Mouse (Mus musculus) embryonic facial prominence, embryonic 13.5 days (tissue): ENCODE data around the gene Gata2. TPM values are rescaled to one million over a fixed set of nuclear protein-coding genes. Genes with fewer than 3 reads are reported as not detected.
"Not testable (repeated sequence)": the region's sequence is repeated elsewhere in the genome, so short reads cannot be mapped to it uniquely, and the experiment has no call there.

Experiments used
- ATAC-seq: fragments of 200-750 bp; cut with Nextera tagmentation; 2 replicates; pipeline ENCODE4 v1.8.0; 2017; ENCODE audit warnings: low read depth; ENCODE audit not compliant: insufficient number of reproducible peaks, insufficient read depth, low FRiP score, low TSS enrichment
- H3K27ac ChIP-seq: fragments of 300-500 bp; sonication (generic); 2 replicates; pipeline ENCODE4 v1.5.1; 2015; ENCODE audit warnings: moderate library complexity, mild to moderate bottlenecking, inconsistent platforms
- H3K27me3 ChIP-seq: fragments of 300-500 bp; sonication (generic); 2 replicates; pipeline ENCODE4 v1.6.1; 2015; ENCODE audit warnings: mild to moderate bottlenecking, inconsistent platforms
- H3K36me3 ChIP-seq: fragments of 300-500 bp; sonication (generic); 2 replicates; pipeline ENCODE4 v1.6.1; 2015; ENCODE audit warnings: mild to moderate bottlenecking, inconsistent platforms
- H3K4me1 ChIP-seq: fragments of 300-500 bp; sonication (generic); 2 replicates; pipeline ENCODE4 v1.6.1; 2015; ENCODE audit warnings: inconsistent platforms
- H3K4me2 ChIP-seq: fragments of 300-500 bp; sonication (generic); 2 replicates; pipeline ENCODE4 v1.6.1; 2015; ENCODE audit warnings: moderate library complexity, mild to moderate bottlenecking, inconsistent platforms
- H3K4me3 ChIP-seq: fragments of 300-500 bp; sonication (generic); 2 replicates; pipeline ENCODE4 v1.5.1; 2015; ENCODE audit warnings: mild to moderate bottlenecking, inconsistent platforms
- H3K9ac ChIP-seq: fragments of 300-500 bp; sonication (generic); 2 replicates; pipeline ENCODE4 v1.6.1; 2015; ENCODE audit warnings: mild to moderate bottlenecking, inconsistent platforms
- H3K9me3 ChIP-seq: fragments of 300-500 bp; sonication (generic); 2 replicates; pipeline ENCODE4 v1.6.1; 2016; ENCODE audit warnings: inconsistent platforms
- WGBS: fragments of 180-500 bp; shearing (Covaris S2); methylation state at CpG from one replicate; pipeline ENCODE4 v1.1.7; 2015; ENCODE audit warnings: mixed read lengths; 5-methylcytosine and 5-hydroxymethylcytosine counted together
- polyA plus RNA-seq: library from polyadenylated mRNA; unstranded; fragments of >200 nt; fragmentation: Nextera tagmentation; extraction: Ambion mirVana; gene quantifications from 2 replicates; pipeline ENCODE4 v1.2.1, GENCODE M21; 2015

The Gata2 gene
- polyA plus RNA-seq = 54.9 and 81.7 TPM in 2 replicates

GRCm38 (mm10) chr6:88193433-88194052 is at the start of gene Gata2:
TSS of gene Gata2 (plus strand) at chr6:88193891.
- Histone ChIP-seq H3K27ac (peak within 1 kb of the TSS; percentile 55; the same call in 1 of the 2 replicates), H3K9ac (peak within 1 kb of the TSS; percentile 76), H3K4me3 (peak within 1 kb of the TSS; percentile 56), H3K4me2 (peak within 1 kb of the TSS; percentile 76), H3K4me1 (peaks cover 59% of the 10 kb centered on the region), H3K9me3 (no peaks in the 10 kb centered on the region), H3K36me3 (no peaks in the 10 kb centered on the region), H3K27me3 (peaks cover 100% of the 10 kb centered on the region)
- 1% methylated on average over 57 of the region's 57 CpGs for WGBS
- no peak for ATAC-seq

- Histone ChIP-seq H3K9ac (no peak overlapping the region), H3K27ac (no peak overlapping the region), H3K27me3 (no peaks in the 10 kb centered on the region), H3K4me2 (no peak overlapping the region), H3K9me3 (no peaks in the 10 kb centered on the region), H3K4me3 (no peak overlapping the region), H3K4me1 (peaks cover 10% of the 10 kb centered on the region), H3K36me3 (no peaks in the 10 kb centered on the region)
- ATAC-seq = no peak
- WGBS = 68% methylated on average over 4 of the region's 4 CpGs
Observed at GRCm38 (mm10) chr6:88145793-88146192, 47.9 kb upstream of the Gata2 start.

DNA sequence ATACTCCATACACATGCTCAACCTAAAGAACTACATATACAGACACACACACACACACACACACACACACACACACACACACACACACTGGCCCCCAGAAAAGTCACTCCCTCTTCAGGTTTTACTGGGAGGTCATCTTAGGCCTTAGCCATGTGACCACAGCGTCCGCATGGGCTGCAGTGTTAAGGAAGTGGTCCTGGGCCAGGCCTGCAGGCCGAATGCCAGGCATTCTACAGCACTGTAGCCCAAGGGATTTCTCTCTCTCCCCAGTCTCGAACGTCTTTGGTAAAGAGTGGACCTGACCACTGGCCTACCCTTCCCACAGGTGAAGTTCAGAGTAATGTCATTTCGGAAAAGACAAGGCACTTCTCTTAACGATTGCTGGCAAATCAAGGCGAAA is 47.1 kb upstream of the Gata2 start:
- no peak overlapping the region for H3K9ac ChIP-seq
- H3K4me2 ChIP-seq = no peak overlapping the region
- no peak for ATAC-seq
- peaks cover 10% of the 10 kb centered on the region for H3K4me1 ChIP-seq
- H3K27me3 ChIP-seq = no peaks in the 10 kb centered on the region
- no peaks in the 10 kb centered on the region for H3K36me3 ChIP-seq
- 74% methylated on average over 8 of the region's 8 CpGs for WGBS
- no peaks in the 10 kb centered on the region for H3K9me3 ChIP-seq
- 0 out of 2 replicates have a peak overlapping the region, but pooled peaks have one; percentile 48 for H3K27ac ChIP-seq
- no peak overlapping the region for H3K4me3 ChIP-seq

- no peak overlapping the region for H3K9ac ChIP-seq
- no peak overlapping the region for H3K4me2 ChIP-seq
- WGBS = 74% methylated on average over 16 of the region's 16 CpGs
- no peaks in the 10 kb centered on the region for H3K9me3 ChIP-seq
- H3K27me3 ChIP-seq = no peaks in the 10 kb centered on the region
- ATAC-seq = no peak
- H3K4me3 ChIP-seq = no peak overlapping the region
- peaks cover 10% of the 10 kb centered on the region for H3K4me1 ChIP-seq
- H3K36me3 ChIP-seq = no peaks in the 10 kb centered on the region
- peak overlapping the region; percentile 48; the same call in 1 of the 2 replicates for H3K27ac ChIP-seq
Observed at GRCm38 (mm10) chr6:88147411-88148003, 46.2 kb upstream of the Gata2 start.

DNA sequence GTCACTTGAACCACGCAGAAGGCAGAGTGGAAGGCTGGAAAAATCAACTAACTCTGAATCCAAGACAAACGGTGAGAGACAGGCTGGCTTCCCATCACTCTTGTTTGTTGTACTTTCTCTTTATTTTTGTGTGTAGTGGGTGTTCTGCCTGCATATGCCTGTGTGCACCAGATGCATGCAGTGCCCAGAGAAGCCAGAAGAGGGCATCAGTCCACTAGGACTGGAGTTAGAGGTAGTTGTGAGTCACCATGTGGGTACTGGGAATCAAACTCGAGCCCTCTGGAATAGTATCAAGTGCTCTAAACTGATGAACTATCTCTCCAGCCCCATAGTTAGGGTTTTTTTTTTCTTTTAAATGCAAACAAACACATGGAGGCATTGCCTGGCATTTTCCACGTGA is 42.4 kb upstream of the Gata2 start:
- Histone ChIP-seq H3K36me3 (no peaks in the 10 kb centered on the region), H3K9ac (no peak overlapping the region), H3K27me3 (no peaks in the 10 kb centered on the region), H3K27ac (no peak overlapping the region), H3K4me3 (no peak overlapping the region), H3K9me3 (no peaks in the 10 kb centered on the region), H3K4me2 (no peak overlapping the region), H3K4me1 (peaks cover 10% of the 10 kb centered on the region)
- no peak for ATAC-seq
- WGBS = 72% methylated on average over 4 of the region's 4 CpGs

- Histone ChIP-seq H3K4me2 (no peak overlapping the region), H3K27ac (0 out of 2 replicates have a peak overlapping the region, but pooled peaks have one; percentile 48), H3K4me3 (no peak overlapping the region), H3K9ac (no peak overlapping the region), H3K27me3 (no peaks in the 10 kb centered on the region), H3K9me3 (no peaks in the 10 kb centered on the region), H3K36me3 (no peaks in the 10 kb centered on the region), H3K4me1 (peaks cover 7% of the 10 kb centered on the region)
- 76% methylated on average over 14 of the region's 14 CpGs for WGBS
- no peak for ATAC-seq
Observed at GRCm38 (mm10) chr6:88152127-88152705, 41.5 kb upstream of the Gata2 start.

DNA sequence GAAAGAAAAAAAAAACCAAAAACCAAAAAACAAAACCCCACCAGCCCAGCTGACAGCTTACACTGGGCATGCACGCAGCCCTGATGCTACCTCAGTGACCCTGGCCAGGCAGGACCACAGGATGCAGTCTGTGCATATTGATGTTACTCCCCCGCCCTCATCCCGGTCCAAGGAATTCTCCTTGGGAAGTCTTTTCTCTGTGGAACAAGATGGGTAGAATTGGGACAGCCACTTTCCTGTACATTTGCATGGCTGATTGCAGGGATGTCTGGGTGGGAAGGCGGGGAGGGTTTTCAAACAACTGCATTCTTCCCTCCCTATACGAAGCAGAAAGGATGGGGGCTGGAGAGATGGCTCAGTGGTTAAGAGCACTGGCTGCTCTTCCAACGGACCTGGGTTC is 40.7 kb upstream of the Gata2 start:
- H3K9ac ChIP-seq = no peak overlapping the region
- H3K4me1 ChIP-seq = no peaks in the 10 kb centered on the region
- H3K4me2 ChIP-seq = no peak overlapping the region
- no peaks in the 10 kb centered on the region for H3K9me3 ChIP-seq
- no peak for ATAC-seq
- no peak overlapping the region for H3K4me3 ChIP-seq
- H3K27ac ChIP-seq = no peak overlapping the region
- no peaks in the 10 kb centered on the region for H3K27me3 ChIP-seq
- 67% methylated on average over 6 of the region's 6 CpGs for WGBS
- no peaks in the 10 kb centered on the region for H3K36me3 ChIP-seq

GRCm38 (mm10) chr6:88155614-88156013 is 38.1 kb upstream of the Gata2 start:
- ATAC-seq, H3K9me3 ChIP-seq, H3K9ac ChIP-seq, H3K36me3 ChIP-seq, H3K27me3 ChIP-seq, H3K4me3 ChIP-seq, H3K27ac ChIP-seq, H3K4me2 ChIP-seq, H3K4me1 ChIP-seq: not testable (repeated sequence)
- 89% methylated on average over 6 of the region's 6 CpGs for WGBS

- Histone ChIP-seq H3K9ac (no peak overlapping the region), H3K27me3 (no peaks in the 10 kb centered on the region), H3K4me3 (no peak overlapping the region), H3K36me3 (no peaks in the 10 kb centered on the region), H3K9me3 (no peaks in the 10 kb centered on the region), H3K27ac (no peak overlapping the region), H3K4me2 (no peak overlapping the region), H3K4me1 (no peaks in the 10 kb centered on the region)
- ATAC-seq = no peak
- WGBS = 79% methylated on average over 5 of the region's 5 CpGs
Observed at GRCm38 (mm10) chr6:88158790-88159189, 34.9 kb upstream of the Gata2 start.

- Histone ChIP-seq H3K4me3 (no peak overlapping the region), H3K9ac (no peak overlapping the region), H3K27ac (no peak overlapping the region), H3K9me3 (no peaks in the 10 kb centered on the region), H3K4me1 (no peaks in the 10 kb centered on the region), H3K27me3 (no peaks in the 10 kb centered on the region), H3K4me2 (no peak overlapping the region), H3K36me3 (no peaks in the 10 kb centered on the region)
- no peak for ATAC-seq
- WGBS = 92% methylated on average over 9 of the region's 9 CpGs
Observed at GRCm38 (mm10) chr6:88166054-88166453, 27.6 kb upstream of the Gata2 start.

- H3K9me3 ChIP-seq = peaks cover 12% of the 10 kb centered on the region
- 91% methylated on average over 3 of the region's 3 CpGs for WGBS
- no peak overlapping the region for H3K27ac ChIP-seq
- H3K36me3 ChIP-seq = no peaks in the 10 kb centered on the region
- no peak overlapping the region for H3K4me3 ChIP-seq
- H3K27me3 ChIP-seq = no peaks in the 10 kb centered on the region
- ATAC-seq = no peak
- no peak overlapping the region for H3K9ac ChIP-seq
- H3K4me1 ChIP-seq = no peaks in the 10 kb centered on the region
- H3K4me2 ChIP-seq = no peak overlapping the region
Observed at GRCm38 (mm10) chr6:88174191-88174590, 19.5 kb upstream of the Gata2 start.

DNA sequence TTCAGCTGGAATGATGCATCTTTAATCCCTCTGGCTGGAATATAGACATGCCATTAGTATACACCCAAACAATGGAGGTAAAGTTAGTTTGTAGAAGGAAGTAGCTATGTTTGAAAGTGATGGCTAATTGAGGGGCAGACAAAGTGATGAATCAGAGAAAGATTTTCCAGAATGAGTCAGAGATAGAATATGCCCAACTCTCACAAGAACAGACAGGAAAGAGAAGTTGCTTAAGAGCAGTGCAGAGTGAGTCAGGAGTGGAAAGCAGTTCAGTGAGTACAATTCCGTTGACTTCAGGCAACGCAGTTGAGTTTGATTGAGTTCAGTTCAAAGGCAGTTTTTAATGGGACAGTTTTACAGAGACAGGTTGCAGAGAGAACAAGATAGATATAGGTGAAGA is 19.0 kb upstream of the Gata2 start:
- H3K9me3 ChIP-seq = peaks cover 12% of the 10 kb centered on the region
- no peak overlapping the region for H3K27ac ChIP-seq
- no peak overlapping the region for H3K9ac ChIP-seq
- H3K27me3 ChIP-seq = no peaks in the 10 kb centered on the region
- no peak for ATAC-seq
- H3K4me3 ChIP-seq = no peak overlapping the region
- H3K4me1 ChIP-seq = no peaks in the 10 kb centered on the region
- no peaks in the 10 kb centered on the region for H3K36me3 ChIP-seq
- WGBS = 94% methylated on average over 2 of the region's 2 CpGs
- H3K4me2 ChIP-seq = no peak overlapping the region
